Mouse (Mus musculus): ENCODE measurements around the gene Mrgpra1.

DNA sequence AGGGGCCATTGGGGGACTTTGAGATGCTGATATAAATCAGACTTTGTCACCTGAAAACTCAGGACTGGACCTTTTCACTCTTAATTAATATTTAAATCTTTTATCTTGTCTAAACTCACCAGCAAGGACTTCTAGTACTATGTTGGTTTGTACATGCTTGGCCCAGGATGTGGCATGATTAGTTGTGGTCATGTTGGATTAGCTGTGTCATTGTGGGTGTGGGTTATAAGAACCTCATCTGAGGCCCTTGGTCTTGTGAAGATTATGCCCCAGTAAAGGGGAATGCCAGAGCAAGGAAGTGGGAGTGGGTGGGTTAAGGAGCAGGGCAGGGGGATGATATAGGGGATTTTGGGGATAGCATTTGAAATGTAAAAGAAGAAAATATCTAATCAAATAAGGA, 47.1 kb upstream of the Mrgpra1 start:
- no peak for TF ChIP-seq POLR2A (IDR thresholded peaks at IDR 0.05; ENCODE audit: borderline replicate concordance, low read depth, low read length)
- TF ChIP-seq CTCF (IDR thresholded peaks at IDR 0.05; ENCODE audit: low read depth, low read length): no peak

Data from bone marrow macrophage, adult 2 months (primary cell).